Mouse (Mus musculus) hindbrain, embryonic 10.5 days (tissue): ENCODE results near the gene Xlr4a. TPM values are rescaled to one million over a fixed set of nuclear protein-coding genes. Genes with fewer than 3 reads are reported as not detected.
"Not testable (repeated sequence)": the region's sequence is repeated elsewhere in the genome, so short reads cannot be mapped to it uniquely, and the experiment has no call there.

ENCODE experiments used
- DNase-seq: peaks from one replicate; pipeline ENCODE4 v3.0.0-alpha.2; 2017; ENCODE audit warnings: low spot score
- H3K27ac ChIP-seq: fragments of 300-500 bp; sonication (generic); 2 replicates; pipeline ENCODE4 v1.5.1; 2016; ENCODE audit warnings: mild to moderate bottlenecking, moderate library complexity
- H3K27me3 ChIP-seq: fragments of 300-500 bp; sonication (generic); 2 replicates; pipeline ENCODE4 v1.6.1; 2016; ENCODE audit warnings: mild to moderate bottlenecking; ENCODE audit not compliant: poor library complexity, insufficient read depth, severe bottlenecking
- H3K36me3 ChIP-seq: fragments of 300-500 bp; sonication (generic); 2 replicates; pipeline ENCODE4 v1.6.1; 2016; ENCODE audit warnings: mild to moderate bottlenecking, moderate library complexity
- H3K4me1 ChIP-seq: fragments of 300-500 bp; sonication (generic); replicated peaks from 2 replicates; pipeline ENCODE4 v1.6.1; 2016; ENCODE audit warnings: mild to moderate bottlenecking
- H3K4me3 ChIP-seq: fragments of 300-500 bp; sonication (generic); 2 replicates; pipeline ENCODE4 v1.5.1; 2016; ENCODE audit warnings: mild to moderate bottlenecking, moderate library complexity
- H3K9me3 ChIP-seq: fragments of 300-500 bp; sonication (generic); 2 replicates; pipeline ENCODE4 v1.6.1; 2016; ENCODE audit warnings: mild to moderate bottlenecking, moderate library complexity
- WGBS: fragments of 180-500 bp; shearing (Covaris S2); methylation state at CpG from one replicate; pipeline ENCODE4 v1.1.7; 2016; 5-methylcytosine and 5-hydroxymethylcytosine counted together
- polyA plus RNA-seq: library from polyadenylated mRNA; unstranded; fragments of >200 nt; fragmentation: Nextera tagmentation; extraction: Ambion mirVana; gene quantifications from 2 replicates; pipeline ENCODE4 v1.2.1, GENCODE M21; 2016

Xlr4a gene
- polyA plus RNA-seq, result 1.5 TPM in 1 of 2 replicates, not detected in the other

GRCm38 (mm10) chrX:73082267-73083055 lies at the start of gene Xlr4a:
Gene Xlr4a, minus strand, starts transcription at chrX:73082478.
- WGBS, result 83% methylated on average over 19 of the region's 19 CpGs
- not testable (repeated sequence) for H3K27ac ChIP-seq, H3K36me3 ChIP-seq, H3K27me3 ChIP-seq, DNase-seq, H3K4me3 ChIP-seq, H3K9me3 ChIP-seq, H3K4me1 ChIP-seq

DNA sequence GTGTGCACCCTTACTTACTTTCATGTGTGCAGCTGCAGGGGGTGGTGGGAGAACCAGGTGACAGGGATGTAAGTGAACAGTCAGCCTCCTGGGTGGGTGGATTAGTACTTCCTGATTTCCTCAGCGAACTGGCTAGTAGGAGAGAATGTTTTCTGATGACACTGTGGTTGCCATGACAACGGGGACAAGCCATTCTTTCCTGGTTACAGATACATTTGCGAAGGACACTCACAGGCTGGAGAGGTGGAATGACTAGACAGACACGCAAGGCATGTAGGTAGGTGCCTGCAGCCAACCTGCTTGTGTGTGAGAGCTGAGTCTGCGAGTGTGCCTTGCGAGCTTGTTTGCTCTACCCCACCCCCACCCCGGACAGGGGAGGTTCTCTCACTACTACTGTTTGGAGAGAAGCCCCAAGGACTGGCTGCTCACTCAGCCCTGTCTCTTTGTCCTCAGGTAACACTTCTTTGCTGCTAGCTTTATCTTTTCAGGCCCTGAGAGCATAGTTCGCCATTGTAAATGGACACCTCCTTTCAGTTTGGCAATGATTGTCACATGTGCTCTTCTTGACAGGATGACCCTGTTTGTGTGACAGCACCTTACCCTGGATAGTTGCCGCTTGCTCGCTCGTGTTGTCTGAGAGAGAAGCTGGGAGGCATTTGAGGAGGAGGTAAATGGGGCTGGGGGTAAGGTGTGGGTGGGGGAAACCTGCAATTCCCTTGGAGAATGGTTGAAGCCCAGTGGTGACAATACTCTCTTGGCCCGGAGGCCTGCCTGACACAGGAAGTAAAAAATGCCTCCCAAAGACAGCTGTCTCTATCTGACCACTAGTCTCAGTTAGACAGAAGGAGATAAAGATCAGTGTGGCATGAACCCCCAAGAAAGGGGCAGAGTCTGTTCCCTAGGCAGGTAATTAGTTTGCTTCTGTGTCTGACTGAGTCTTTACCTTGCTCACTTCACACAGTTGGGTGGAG lies 40.9 kb upstream of the Xlr4a start:
- DNase-seq, H3K9me3 ChIP-seq, H3K4me1 ChIP-seq, H3K27me3 ChIP-seq, H3K36me3 ChIP-seq, H3K27ac ChIP-seq, H3K4me3 ChIP-seq: not testable (repeated sequence)
- no CpG with 5 or more reads among the region's 12 CpGs for WGBS

- no CpG with 5 or more reads among the region's 7 CpGs for WGBS
- not testable (repeated sequence) for H3K36me3 ChIP-seq, H3K4me1 ChIP-seq, H3K9me3 ChIP-seq, H3K27ac ChIP-seq, H3K27me3 ChIP-seq, DNase-seq, H3K4me3 ChIP-seq
These were observed 34.5 kb upstream of the Xlr4a start, which contains the start of gene Gm14685 for GRCm38 (mm10) chrX:73116747-73117146. Gene Gm14685, plus strand, starts transcription at chrX:73117047.

- H3K27me3 ChIP-seq, H3K4me1 ChIP-seq, DNase-seq, H3K27ac ChIP-seq, H3K4me3 ChIP-seq, H3K9me3 ChIP-seq, H3K36me3 ChIP-seq: not testable (repeated sequence)
- WGBS, result 77% methylated on average over 13 of the region's 13 CpGs
These were observed 14.7 kb upstream of the Xlr4a start, which contains the start of gene Xlr3a for GRCm38 (mm10) chrX:73096941-73097508. Gene Xlr3a, minus strand, starts transcription at chrX:73097095.

DNA sequence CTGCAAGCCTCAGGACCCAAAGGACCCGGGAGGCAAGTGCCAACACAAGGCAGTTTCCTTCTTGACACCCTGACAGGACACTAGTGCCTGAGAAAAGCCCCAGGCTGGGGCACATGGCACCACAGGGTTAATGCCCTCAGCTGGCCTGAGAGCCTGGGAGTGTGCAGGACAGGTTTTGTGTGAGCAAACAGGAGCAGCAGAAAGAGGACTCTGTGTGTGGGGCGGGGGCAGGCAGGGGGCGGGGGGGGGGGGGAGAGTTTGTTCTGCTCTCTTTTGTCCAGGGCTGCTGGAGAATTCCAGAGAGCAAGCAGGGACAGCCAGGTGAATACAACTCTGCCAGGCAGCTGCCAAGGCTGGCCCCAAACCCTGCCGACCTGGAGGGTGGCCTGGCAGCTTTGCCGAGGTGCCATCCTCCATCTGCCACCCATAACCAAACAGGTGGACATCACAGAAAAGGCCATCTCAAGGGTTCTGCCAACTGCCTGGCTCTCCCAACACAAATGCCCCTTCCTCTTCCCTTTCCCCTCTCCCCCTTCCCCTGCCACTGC lies 15.4 kb downstream of the Xlr4a start:
- not testable (repeated sequence) for H3K4me3 ChIP-seq, H3K9me3 ChIP-seq, H3K27ac ChIP-seq, H3K36me3 ChIP-seq, DNase-seq
- Histone ChIP-seq H3K4me1 (peaks cover 11% of the 10 kb centered on the region), H3K27me3 (peaks cover 22% of the 10 kb centered on the region)
- WGBS, result 81% methylated on average over 3 of the region's 5 CpGs

DNA sequence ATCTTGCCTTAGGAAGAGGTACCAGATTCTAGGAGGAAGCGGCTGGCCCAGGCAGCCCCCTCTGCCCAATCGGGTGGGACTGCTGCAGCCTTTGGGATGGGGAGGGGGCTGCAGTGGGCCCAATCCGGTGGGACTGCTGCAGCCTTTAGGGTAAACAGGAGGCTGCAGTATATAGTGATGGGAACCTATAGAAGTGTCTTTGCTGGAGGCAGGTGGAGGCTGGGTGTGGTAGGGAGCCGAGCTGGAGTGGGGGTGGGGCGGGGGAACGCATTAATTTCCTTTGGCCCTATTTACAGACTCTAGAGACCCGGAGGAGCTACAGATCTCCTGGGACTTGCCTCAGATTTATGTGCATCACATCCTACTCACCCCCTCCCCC lies 17.9 kb downstream of the Xlr4a start, which contains the start of gene Pnma3:
Gene Pnma3, plus strand, starts transcription at position 373 of the 379 bp plus-strand sequence.
- Histone ChIP-seq H3K4me3 (peak within 1 kb of the TSS; percentile 43), H3K27me3 (peaks cover 22% of the 10 kb centered on the region), H3K27ac (peak within 1 kb of the TSS; percentile 72), H3K4me1 (peaks cover 11% of the 10 kb centered on the region), H3K9me3 (no peaks in the 10 kb centered on the region), H3K36me3 (no peaks in the 10 kb centered on the region)
- 28% methylated on average over 7 of the region's 7 CpGs for WGBS
- DNase-seq, result no peak

DNA sequence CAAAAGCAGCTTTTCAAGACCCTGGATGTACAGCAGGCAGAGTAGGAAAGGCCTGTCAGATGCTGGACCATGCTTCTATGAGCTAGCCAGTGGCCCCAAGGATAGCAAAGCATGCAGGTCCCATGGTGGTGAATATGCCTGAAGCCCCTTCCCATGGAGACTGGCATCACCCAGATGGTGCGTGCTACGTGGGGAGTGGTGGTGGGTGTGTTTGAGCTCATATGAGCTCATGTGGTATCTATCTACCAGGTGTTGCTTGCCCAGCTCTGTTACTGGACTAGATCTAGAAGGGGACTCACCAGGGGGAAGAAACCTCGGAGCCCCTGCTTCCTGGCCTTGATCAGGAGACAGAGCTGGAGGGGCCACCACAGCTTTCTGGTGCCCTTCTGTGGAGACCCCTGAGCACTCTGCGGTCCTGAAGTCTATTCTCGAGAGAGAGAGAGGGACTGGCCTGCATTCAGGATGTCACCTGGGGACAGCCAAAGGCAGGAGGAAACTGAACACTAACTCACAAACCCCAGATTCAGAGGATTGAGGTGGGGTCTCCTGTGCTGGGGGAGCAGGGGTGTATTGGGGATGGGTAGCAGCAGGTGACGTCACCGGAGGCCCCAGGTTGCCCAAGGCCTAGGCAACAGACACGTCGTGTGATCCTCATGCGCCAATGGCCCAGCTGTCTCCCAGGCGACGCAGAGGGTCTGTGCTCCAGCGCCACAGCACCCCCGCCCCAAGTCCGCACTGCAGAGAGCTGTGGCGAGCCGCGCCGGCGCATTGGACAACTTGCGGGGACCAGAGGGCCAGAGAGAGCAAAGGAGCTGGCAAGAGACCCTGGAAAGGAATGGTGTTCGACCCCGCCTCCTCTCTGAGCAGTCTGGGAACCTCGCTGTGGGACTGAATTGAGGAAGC lies 18.5 kb downstream of the Xlr4a start:
- peaks cover 22% of the 10 kb centered on the region for H3K27me3 ChIP-seq
- peak overlapping the region; percentile 43 for H3K4me3 ChIP-seq
- DNase-seq, result peak; percentile 38
- H3K27ac ChIP-seq, result peak overlapping the region; percentile 72
- no peaks in the 10 kb centered on the region for H3K36me3 ChIP-seq
- WGBS, result 31% methylated on average over 24 of the region's 24 CpGs
- no peaks in the 10 kb centered on the region for H3K9me3 ChIP-seq
- peaks cover 11% of the 10 kb centered on the region for H3K4me1 ChIP-seq

DNA sequence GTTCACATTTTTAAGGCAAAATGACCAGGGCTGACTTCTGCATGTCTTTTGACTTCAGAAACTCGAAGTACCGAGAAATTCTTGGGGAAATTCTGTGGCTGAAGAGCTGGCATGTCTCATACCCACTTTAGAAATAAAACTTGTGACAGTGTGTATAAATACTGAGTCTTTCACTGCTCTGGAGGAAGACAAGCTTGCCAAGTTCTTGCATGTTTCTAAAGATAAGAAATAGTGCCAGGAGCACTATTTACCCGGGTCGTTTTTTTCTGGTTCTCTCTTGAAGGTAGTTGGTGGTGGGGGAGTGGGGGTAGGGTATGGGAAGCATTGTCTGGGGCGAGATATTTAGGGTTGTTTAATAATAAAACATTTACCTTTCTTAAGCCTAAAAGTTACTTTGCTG lies 20.0 kb downstream of the Xlr4a start:
- no peak for DNase-seq
- Histone ChIP-seq H3K4me3 (no peak overlapping the region), H3K27me3 (peaks cover 22% of the 10 kb centered on the region), H3K36me3 (no peaks in the 10 kb centered on the region), H3K9me3 (no peaks in the 10 kb centered on the region), H3K27ac (no peak overlapping the region), H3K4me1 (peaks cover 11% of the 10 kb centered on the region)
- WGBS, result 53% methylated on average over 5 of the region's 5 CpGs

DNA sequence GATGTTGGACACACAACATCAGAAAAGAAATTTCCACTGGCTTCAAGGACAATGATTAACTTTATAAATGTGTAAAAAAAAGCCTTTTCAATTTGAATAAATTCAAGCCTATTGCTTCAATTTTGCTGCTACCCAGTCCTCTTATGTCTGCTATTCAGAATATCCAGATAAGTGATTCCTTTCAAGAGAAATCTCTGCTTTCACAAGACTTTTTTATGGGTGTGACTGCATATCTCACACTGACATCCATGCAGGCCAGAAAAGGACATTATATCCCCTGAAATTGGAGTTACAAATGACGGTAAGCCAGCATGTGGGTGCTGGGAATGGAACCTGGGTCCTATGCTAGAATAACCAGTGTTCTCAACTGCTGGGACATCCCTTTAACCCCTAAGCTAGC lies 20.8 kb downstream of the Xlr4a start:
- DNase-seq, result no peak
- no peaks in the 10 kb centered on the region for H3K9me3 ChIP-seq
- no peaks in the 10 kb centered on the region for H3K36me3 ChIP-seq
- H3K4me1 ChIP-seq, result peaks cover 11% of the 10 kb centered on the region
- WGBS, result 84% methylated on average over 1 of the region's 1 CpGs
- no peak overlapping the region for H3K27ac ChIP-seq
- H3K4me3 ChIP-seq, result no peak overlapping the region
- peaks cover 22% of the 10 kb centered on the region for H3K27me3 ChIP-seq

DNA sequence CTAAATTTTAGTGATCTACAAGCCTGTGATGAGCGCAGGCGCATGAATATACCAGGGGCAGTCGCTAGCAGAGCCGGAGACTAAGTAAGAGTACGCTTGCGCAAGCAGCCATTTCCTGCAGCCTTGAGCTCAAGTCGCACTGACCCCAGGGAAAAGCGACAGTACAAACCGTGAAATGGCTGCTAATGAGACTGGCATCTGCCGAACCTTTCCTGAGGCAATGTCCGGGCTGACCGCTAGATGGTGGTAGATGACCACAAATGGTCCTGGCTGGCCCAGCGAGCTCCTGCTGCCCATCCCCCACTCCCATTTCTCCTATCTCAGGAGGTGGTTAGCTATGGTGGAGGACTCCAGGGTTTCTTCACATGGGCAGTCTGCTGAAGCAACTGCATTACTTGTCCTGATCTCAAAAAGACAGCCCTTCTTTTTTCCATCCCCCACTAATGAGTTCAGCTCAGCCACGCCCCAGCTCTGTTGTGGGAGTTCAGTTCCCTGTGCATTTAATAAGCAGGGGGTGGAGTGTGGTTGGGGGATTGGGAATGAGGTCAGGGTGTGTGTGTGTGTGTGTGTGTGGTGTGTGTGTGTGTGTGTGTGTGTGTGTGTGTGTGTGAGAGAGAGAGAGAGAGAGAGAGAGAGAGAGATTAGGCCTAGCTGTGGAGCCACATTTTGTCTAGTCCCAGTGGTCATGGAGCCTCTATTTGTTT lies 28.3 kb downstream of the Xlr4a start:
- 0 out of 2 replicates have a peak overlapping the region, but pooled peaks have one; percentile 9 for H3K4me3 ChIP-seq
- no peaks in the 10 kb centered on the region for H3K36me3 ChIP-seq
- H3K27ac ChIP-seq, result peak overlapping the region; percentile 59
- no peaks in the 10 kb centered on the region for H3K27me3 ChIP-seq
- H3K4me1 ChIP-seq, result 0 out of 2 replicates have a peak, but pooled peaks cover 3% of the 10 kb centered on the region
- peak; percentile 91 for DNase-seq
- no peaks in the 10 kb centered on the region for H3K9me3 ChIP-seq
- WGBS, result 15% methylated on average over 14 of the region's 14 CpGs

GRCm38 (mm10) chrX:73039666-73040065 lies 42.6 kb downstream of the Xlr4a start:
- Histone ChIP-seq H3K4me3 (no peak overlapping the region), H3K9me3 (no peaks in the 10 kb centered on the region), H3K27me3 (no peaks in the 10 kb centered on the region), H3K36me3 (no peaks in the 10 kb centered on the region), H3K4me1 (no peaks in the 10 kb centered on the region), H3K27ac (no peak overlapping the region)
- no peak for DNase-seq
- 90% methylated on average over 12 of the region's 12 CpGs for WGBS
